Mouse (Mus musculus) liver, adult 2 months (tissue): ENCODE results near the gene Psmg3.

Experiments
- CTCF ChIP-seq: fragments of 200-500 bp; IDR thresholded peaks from 2 replicates; pipeline ENCODE4 v1.5.1; 2011; ENCODE audit warnings: low read depth, low read length, control low read depth
- POLR2A ChIP-seq: fragments of 200-500 bp; IDR thresholded peaks from 2 replicates; pipeline ENCODE4 v1.6.1; 2011; ENCODE audit warnings: low read length, control low read depth; ENCODE audit not compliant: insufficient read depth; ENCODE audit errors: extremely low read depth

GRCm38 (mm10) chr5:139849626-139850320 lies 23.1 kb upstream of the Psmg3 start:
- TF ChIP-seq CTCF (no peak), POLR2A (no peak)
